Mouse (Mus musculus) stomach, embryonic 16.5 days (tissue): ENCODE results near the gene H2al1e. TPM values are rescaled to one million over a fixed set of nuclear protein-coding genes. Genes with fewer than 3 reads are reported as not detected.
"Not testable (repeated sequence)": the region's sequence is repeated elsewhere in the genome, so short reads cannot be mapped to it uniquely, and the experiment has no call there.

Experiments
- ATAC-seq: fragments of 200-750 bp; cut with Nextera tagmentation; 2 replicates; pipeline ENCODE4 v1.8.0; 2017; ENCODE audit warnings: moderate number of reproducible peaks, moderate TSS enrichment; ENCODE audit not compliant: insufficient read depth, low FRiP score
- H3K27ac ChIP-seq: fragments of 300-500 bp; sonication (generic); 2 replicates; pipeline ENCODE4 v1.5.1; 2014; ENCODE audit warnings: low read length
- H3K27me3 ChIP-seq: fragments of 300-500 bp; sonication (generic); 2 replicates; pipeline ENCODE4 v1.6.1; 2014; ENCODE audit warnings: low read length, control low read depth, mixed read lengths; ENCODE audit not compliant: control insufficient read depth, insufficient read depth
- H3K36me3 ChIP-seq: fragments of 300-500 bp; sonication (generic); 2 replicates; pipeline ENCODE4 v1.6.1; 2014; ENCODE audit warnings: low read length; ENCODE audit not compliant: control insufficient read depth, insufficient read depth
- H3K4me1 ChIP-seq: fragments of 300-500 bp; sonication (generic); 2 replicates; pipeline ENCODE4 v1.6.1; 2014; ENCODE audit warnings: low read length, control low read depth, mixed read lengths; ENCODE audit not compliant: control insufficient read depth, insufficient read depth
- H3K4me2 ChIP-seq: fragments of 300-500 bp; sonication (generic); 2 replicates; pipeline ENCODE4 v1.6.1; 2014; ENCODE audit warnings: low read depth, low read length, mixed read lengths
- H3K4me3 ChIP-seq: fragments of 300-500 bp; sonication (generic); replicated peaks from 2 replicates; pipeline ENCODE4 v1.5.1; 2014; ENCODE audit warnings: mild to moderate bottlenecking, low read length
- H3K9ac ChIP-seq: fragments of 300-500 bp; sonication (generic); 2 replicates; pipeline ENCODE4 v1.6.1; 2014; ENCODE audit warnings: low read length
- H3K9me3 ChIP-seq: fragments of 300-500 bp; sonication (generic); replicated peaks from 2 replicates; pipeline ENCODE4 v1.6.1; 2016; ENCODE audit warnings: low read length, control low read depth; ENCODE audit not compliant: control insufficient read depth
- WGBS: fragments of 180-500 bp; shearing (Covaris S2); extraction: QIAGEN DNeasy Blood & Tissue Kit; methylation state at CpG from one replicate; pipeline ENCODE4 v1.1.7; 2014; 5-methylcytosine and 5-hydroxymethylcytosine counted together
- polyA plus RNA-seq: library from polyadenylated mRNA; unstranded; fragments of >200 nt; fragmentation: Nextera tagmentation; extraction: Ambion mirVana; gene quantifications from 2 replicates; pipeline ENCODE4 v1.2.1, GENCODE M21; 2015

H2al1e gene
- polyA plus RNA-seq, result not detected in 2 replicates

DNA sequence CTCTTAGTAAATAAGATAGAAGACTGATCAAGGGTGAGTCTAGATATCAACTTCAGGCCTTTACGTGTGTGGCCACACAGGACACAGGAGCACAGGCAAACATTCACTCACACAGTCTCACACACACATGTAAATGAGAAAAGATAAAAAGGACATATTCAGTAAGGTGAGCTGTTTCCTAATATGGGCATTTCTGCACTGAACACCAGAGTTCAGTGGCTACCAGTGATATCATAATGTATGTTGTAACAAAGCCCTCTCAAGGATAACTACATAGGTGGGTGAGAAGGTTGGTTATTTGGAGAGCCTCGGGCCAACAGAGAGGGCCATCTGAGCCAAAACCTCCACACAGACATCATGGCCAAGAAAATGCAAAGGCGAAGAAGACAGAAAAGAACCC lies at the start of gene H2al1e:
Gene H2al1e (plus strand): TSS at position 301 of the 400 bp plus-strand sequence.
- H3K36me3 ChIP-seq, ATAC-seq, H3K4me3 ChIP-seq, H3K4me1 ChIP-seq, H3K9me3 ChIP-seq, H3K4me2 ChIP-seq, H3K9ac ChIP-seq, H3K27ac ChIP-seq, H3K27me3 ChIP-seq: not testable (repeated sequence)
- no CpG with 5 or more reads among the region's 3 CpGs for WGBS

DNA sequence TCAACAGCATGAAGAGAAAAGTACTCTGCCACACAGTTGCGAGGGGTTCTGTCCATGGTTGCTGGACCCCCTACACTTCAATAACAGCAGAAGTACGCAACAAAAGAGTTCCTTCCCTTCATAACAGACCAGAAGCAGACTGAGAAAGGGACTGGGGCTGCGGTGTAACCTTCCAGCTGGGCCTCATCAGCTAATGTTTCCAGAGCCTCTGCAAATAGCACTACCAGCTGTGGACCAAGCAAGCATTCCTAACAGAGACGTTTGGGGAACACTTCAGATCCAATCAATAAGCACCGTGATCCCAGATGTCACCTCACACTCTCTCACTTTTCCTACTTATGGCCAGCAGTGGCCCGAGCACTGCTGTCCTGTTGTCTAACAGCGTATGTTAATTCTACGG lies 46.8 kb upstream of the H2al1e start:
- Histone ChIP-seq H3K4me3 (no peak overlapping the region), H3K27me3 (no peaks in the 10 kb centered on the region; the same call in 1 of the 2 replicates), H3K36me3 (no peaks in the 10 kb centered on the region), H3K27ac (no peak overlapping the region), H3K9ac (no peak overlapping the region), H3K4me1 (no peaks in the 10 kb centered on the region), H3K4me2 (no peak overlapping the region), H3K9me3 (no peaks in the 10 kb centered on the region)
- no peak for ATAC-seq
- 52% methylated on average over 8 of the region's 8 CpGs for WGBS

DNA sequence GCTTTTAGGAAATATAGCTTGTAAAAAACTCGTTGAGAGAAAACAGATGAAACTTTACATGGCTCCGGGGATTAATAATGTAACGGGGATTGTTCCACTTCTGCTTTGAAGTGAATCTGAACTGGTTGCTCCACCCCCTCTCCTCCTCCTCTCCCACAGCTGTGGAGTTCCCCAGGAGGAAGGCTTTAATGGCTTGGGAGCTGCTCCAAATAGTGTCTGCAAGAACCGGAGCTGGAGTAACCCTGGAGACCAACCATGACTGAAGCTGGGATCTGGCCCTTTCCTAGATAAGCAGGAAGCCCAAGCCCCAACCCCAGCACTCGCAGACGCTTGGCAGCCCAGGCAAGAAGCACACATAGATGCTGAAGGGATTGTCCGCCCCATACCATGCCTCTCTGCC lies 43.9 kb upstream of the H2al1e start:
- H3K4me3 ChIP-seq, result no peak overlapping the region
- no peaks in the 10 kb centered on the region for H3K9me3 ChIP-seq
- peaks cover 5% of the 10 kb centered on the region; the same call in 1 of the 2 replicates for H3K27me3 ChIP-seq
- no peaks in the 10 kb centered on the region for H3K4me1 ChIP-seq
- WGBS, result 43% methylated on average over 7 of the region's 7 CpGs
- H3K27ac ChIP-seq, result no peak overlapping the region
- H3K36me3 ChIP-seq, result no peaks in the 10 kb centered on the region
- peak; percentile 53; the same call in 1 of the 2 replicates for ATAC-seq
- H3K9ac ChIP-seq, result no peak overlapping the region
- no peak overlapping the region for H3K4me2 ChIP-seq

DNA sequence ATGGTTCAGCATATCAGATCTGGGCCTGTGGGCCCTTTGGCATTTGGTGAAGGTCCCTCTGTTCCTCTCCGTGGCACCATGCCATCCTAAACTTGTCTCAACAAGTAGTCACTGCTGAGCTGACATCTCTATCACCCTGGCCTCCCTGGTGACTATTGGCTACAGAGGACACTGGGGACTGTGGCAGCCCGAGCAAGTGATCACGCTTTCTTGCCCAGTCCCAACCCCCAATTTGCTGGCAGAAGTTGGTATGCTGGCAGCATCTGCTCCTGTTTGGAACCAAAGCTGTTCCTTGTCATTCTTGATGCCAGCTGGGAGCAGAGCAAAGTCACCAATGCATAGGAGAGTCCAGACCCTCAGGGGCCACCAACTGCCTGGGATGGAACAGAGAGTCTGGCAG lies 42.7 kb upstream of the H2al1e start:
- Histone ChIP-seq H3K36me3 (no peaks in the 10 kb centered on the region), H3K4me1 (no peaks in the 10 kb centered on the region), H3K9me3 (no peaks in the 10 kb centered on the region), H3K4me2 (no peak overlapping the region), H3K9ac (no peak overlapping the region), H3K27ac (no peak overlapping the region), H3K27me3 (peaks cover 5% of the 10 kb centered on the region; the same call in 1 of the 2 replicates), H3K4me3 (no peak overlapping the region)
- no peak for ATAC-seq
- 89% methylated on average over 3 of the region's 3 CpGs for WGBS

DNA sequence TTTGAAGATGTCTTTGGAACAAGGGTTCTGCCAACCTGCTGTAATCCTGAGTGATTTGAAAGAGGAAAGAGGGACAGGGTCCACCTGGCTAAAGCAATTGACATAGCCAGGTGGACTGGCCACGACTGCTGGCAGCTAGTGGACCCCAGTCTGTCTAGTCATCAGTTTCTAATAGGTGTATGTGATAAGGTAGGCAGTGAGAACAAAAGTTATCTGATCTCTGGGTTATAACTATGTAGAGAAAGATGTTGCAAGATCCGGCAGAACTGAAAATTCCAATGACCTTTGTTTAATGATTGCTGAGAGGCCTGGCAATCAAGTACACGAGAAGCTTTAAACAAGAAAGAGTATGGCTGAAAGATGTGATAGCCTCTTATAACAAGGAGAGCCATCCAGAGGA lies 38.5 kb upstream of the H2al1e start:
- Histone ChIP-seq H3K4me2 (no peak overlapping the region), H3K4me1 (no peaks in the 10 kb centered on the region), H3K4me3 (no peak overlapping the region), H3K9me3 (no peaks in the 10 kb centered on the region), H3K9ac (no peak overlapping the region), H3K27ac (no peak overlapping the region), H3K27me3 (peaks cover 8% of the 10 kb centered on the region; the same call in 1 of the 2 replicates), H3K36me3 (no peaks in the 10 kb centered on the region)
- 69% methylated on average over 3 of the region's 3 CpGs for WGBS
- no peak for ATAC-seq

DNA sequence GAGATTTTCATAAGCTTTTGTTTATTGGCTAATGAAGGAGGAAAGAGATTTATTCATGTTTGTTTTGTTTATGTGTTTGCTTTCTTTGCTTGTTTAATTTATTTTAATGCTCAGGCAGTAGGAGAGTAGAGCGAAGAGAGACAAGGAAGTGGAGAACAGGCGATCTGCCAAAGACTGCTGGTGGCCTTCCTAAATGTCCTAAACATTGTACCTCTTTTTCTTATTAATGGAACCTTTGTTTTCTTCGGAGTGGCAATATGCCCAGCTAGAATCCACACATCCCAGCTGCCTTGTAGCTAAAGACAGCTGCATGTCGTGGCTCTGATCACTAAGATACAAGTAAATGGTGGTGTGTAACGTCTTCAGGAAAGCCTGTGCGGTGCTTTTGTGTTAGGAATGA lies 34.7 kb upstream of the H2al1e start:
- H3K27me3 ChIP-seq, result peaks cover 8% of the 10 kb centered on the region; the same call in 1 of the 2 replicates
- H3K9ac ChIP-seq, result no peak overlapping the region
- H3K27ac ChIP-seq, result no peak overlapping the region
- no peak overlapping the region for H3K4me2 ChIP-seq
- 62% methylated on average over 6 of the region's 6 CpGs for WGBS
- no peaks in the 10 kb centered on the region for H3K4me1 ChIP-seq
- no peak overlapping the region for H3K4me3 ChIP-seq
- no peak for ATAC-seq
- H3K36me3 ChIP-seq, result no peaks in the 10 kb centered on the region
- no peaks in the 10 kb centered on the region for H3K9me3 ChIP-seq

DNA sequence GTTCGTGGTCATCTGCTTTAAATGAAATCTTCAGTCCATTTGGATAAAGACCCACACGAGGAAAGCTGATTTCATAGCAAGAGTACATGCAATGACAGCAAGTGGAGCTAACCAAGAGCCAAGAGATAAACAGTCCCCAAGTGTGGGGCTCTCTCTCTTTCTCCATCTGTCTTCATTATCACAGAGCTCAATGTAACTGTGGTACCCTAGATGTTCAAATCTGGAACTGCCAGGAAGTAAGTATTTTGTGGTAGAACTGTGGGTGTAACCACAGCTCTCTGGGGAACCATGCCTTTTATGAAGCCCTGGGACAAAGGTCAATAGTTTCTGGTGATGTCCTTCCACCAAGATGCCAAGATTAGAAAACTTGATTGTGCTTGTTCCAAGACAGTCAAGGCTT lies 31.0 kb upstream of the H2al1e start:
- H3K9me3 ChIP-seq, result no peaks in the 10 kb centered on the region
- H3K4me2 ChIP-seq, result no peak overlapping the region
- H3K4me3 ChIP-seq, result no peak overlapping the region
- ATAC-seq, result no peak
- H3K9ac ChIP-seq, result no peak overlapping the region
- no peaks in the 10 kb centered on the region for H3K36me3 ChIP-seq
- 52% methylated on average over 2 of the region's 2 CpGs for WGBS
- H3K27ac ChIP-seq, result no peak overlapping the region
- H3K27me3 ChIP-seq, result 0 out of 2 replicates have a peak, but pooled peaks cover 4% of the 10 kb centered on the region
- H3K4me1 ChIP-seq, result no peaks in the 10 kb centered on the region

DNA sequence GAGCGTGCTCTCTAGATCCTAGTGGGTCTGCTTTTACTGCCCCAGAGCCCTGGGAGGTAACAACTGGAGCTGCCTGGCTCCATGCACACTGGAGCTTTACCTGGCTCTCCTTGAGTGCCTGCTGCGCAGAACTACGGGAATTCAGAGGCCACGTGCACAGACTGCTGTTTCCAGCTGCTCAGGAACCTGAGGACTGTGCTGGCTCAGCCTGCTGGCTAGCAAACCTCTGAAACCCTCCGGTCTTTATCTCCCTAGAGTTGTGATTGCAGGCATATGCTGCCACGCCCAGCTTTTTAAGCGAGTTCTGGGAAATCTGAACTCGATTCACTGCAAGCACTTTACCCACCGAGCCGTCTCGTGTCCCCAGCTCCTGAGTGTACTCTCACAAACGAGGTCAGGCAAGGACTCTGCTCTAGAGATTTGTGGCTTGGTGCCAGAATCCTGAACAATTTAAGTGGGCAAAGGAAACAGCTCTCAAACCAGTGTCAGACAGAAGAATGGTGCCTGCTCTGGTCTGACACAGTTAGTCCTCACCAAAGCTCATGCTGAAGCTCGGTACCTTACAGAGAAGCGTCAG lies 23.3 kb upstream of the H2al1e start:
- H3K9ac ChIP-seq, result no peak overlapping the region
- no peaks in the 10 kb centered on the region for H3K36me3 ChIP-seq
- H3K4me3 ChIP-seq, result no peak overlapping the region
- H3K27me3 ChIP-seq, result peaks cover 2% of the 10 kb centered on the region
- ATAC-seq, result no peak
- no peak overlapping the region for H3K27ac ChIP-seq
- no peaks in the 10 kb centered on the region for H3K9me3 ChIP-seq
- no peak overlapping the region for H3K4me2 ChIP-seq
- no peaks in the 10 kb centered on the region for H3K4me1 ChIP-seq
- 42% methylated on average over 14 of the region's 14 CpGs for WGBS

DNA sequence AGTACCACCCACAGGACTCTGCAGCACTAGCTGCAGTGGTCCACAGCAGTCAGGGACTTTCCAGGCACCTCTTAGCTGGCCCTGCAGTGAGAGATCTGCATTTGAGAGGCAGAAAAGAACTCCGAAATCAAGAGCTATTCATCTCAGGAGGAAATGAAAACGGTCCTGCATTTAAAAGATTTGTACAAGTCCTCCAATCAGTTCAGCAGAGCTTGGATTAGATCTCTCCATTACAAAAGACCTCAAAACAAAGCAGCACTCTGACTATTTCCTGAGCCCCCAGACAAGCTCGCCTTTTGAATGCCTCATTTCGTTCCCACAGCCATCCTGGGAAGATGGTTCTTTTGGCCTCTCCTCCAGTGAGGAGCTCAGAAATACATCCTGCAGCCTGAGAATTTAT lies 22.5 kb upstream of the H2al1e start:
- Histone ChIP-seq H3K36me3 (no peaks in the 10 kb centered on the region), H3K4me3 (no peak overlapping the region), H3K27me3 (peaks cover 2% of the 10 kb centered on the region), H3K9ac (no peak overlapping the region), H3K4me2 (no peak overlapping the region), H3K4me1 (no peaks in the 10 kb centered on the region), H3K27ac (no peak overlapping the region), H3K9me3 (no peaks in the 10 kb centered on the region)
- ATAC-seq, result no peak
- 70% methylated on average over 4 of the region's 4 CpGs for WGBS
